Comparison of ENCODE assay signal across 11 mouse cellular contexts in genomic region chr1:132961751-132962150, GRCm38 (mm10).
DNase-seq lines count a peak whose midpoint lies in the region.
"Had no signal": no experiment of that assay in that cellular context is flagged by ENCODE, and none has a peak within 500 bp of the region (broad histone marks: within the 10 kb centered on the region; RNA-seq: fewer than 3 reads in every experiment).

No protein-coding gene starts in this region.

- peak; percentile 50 for DNase-seq in adrenal gland, adult 2 months
- DNase-seq in adrenal gland, adult 8-10 months: no peak
- DNase-seq in adrenal gland, postnatal 14 days: peak; percentile 51
- no peak for DNase-seq in adrenal gland, adult 18-20 months (ENCODE audit: low spot score in 2 of 2)
- DNase-seq in thymus, postnatal 0 days (ENCODE audit: low spot score): no peak
- DNase-seq: cerebellum, adult 11-12 months; cerebellum, adult 2 months; cerebellum, adult 9-10 months; cerebellum, postnatal 10 days; cerebellum, postnatal 25 days; forebrain, postnatal 0 days had no signal

Comparison
In these comparisons a context has a peak if more than half of its experiments do, and no peak if none do; other contexts are left out.
1. DNase-seq: peak in adrenal gland, adult 2 months (single experiment) and adrenal gland, postnatal 14 days (single experiment); none in adrenal gland, adult 8-10 months (single experiment), adrenal gland, adult 18-20 months (0 of 2) and thymus, postnatal 0 days (single experiment).